ENCODE assay signal across 15 mouse cellular contexts in the genomic region with DNA sequence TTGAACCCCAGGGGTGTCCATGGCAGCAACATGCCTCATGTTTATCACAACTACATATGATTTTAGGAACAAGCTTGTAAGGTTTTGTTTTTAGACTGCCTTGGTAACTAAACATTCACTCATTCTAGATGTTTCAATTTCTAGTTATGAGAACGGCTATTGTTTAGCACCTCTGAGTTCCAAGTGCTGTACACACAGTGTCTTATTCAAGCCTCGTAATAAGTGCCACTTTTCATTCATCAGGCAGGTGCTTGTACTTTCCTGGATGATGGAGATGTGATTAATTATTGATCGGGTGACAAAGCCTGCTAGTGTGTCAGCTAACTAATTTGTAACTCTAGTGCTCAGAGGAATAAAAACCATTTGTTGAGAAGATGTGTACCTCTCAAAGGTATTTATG.
DNase-seq lines count a peak whose midpoint lies in the region; ATAC-seq and TF ChIP-seq lines count a peak whose summit lies in the region.
"Had no signal": no experiment of that assay in that cellular context is flagged by ENCODE, and none has a peak within 500 bp of the region (broad histone marks: within the 10 kb centered on the region; RNA-seq: fewer than 3 reads in every experiment).

No protein-coding gene starts in this region.

- no peak for TF ChIP-seq POLR2A in brain, embryonic 14.5 days (IDR thresholded peaks at IDR 0.05; ENCODE audit: borderline replicate concordance, extremely low read depth, insufficient read depth, insufficient read length, poor library complexity, severe bottlenecking)

- no peak for TF ChIP-seq CTCF in midbrain, postnatal 0 days (IDR thresholded peaks at IDR 0.05)
- no peak for TF ChIP-seq CTCF in brain, embryonic 14.5 days (IDR thresholded peaks at IDR 0.05; ENCODE audit: borderline replicate concordance, extremely low read depth, insufficient read depth, insufficient read length)

- no peak overlapping the region for H3K4me2 ChIP-seq in hindbrain, embryonic 16.5 days (ENCODE audit: low read length)
- no peak overlapping the region for H3K4me2 ChIP-seq in hindbrain, embryonic 14.5 days (replicated peaks)
- H3K4me2 ChIP-seq in midbrain, postnatal 0 days (ENCODE audit: low read depth, low read length, poor library complexity, severe bottlenecking) = no peak overlapping the region
- H3K4me2 ChIP-seq: embryonic facial prominence, embryonic 12.5 days; heart, embryonic 13.5 days had no signal

- H3K27me3 ChIP-seq in hindbrain, embryonic 16.5 days (replicated peaks; ENCODE audit: control insufficient read depth, insufficient read depth, low read length) = no peaks in the 10 kb centered on the region
- H3K27me3 ChIP-seq in hindbrain, embryonic 14.5 days (ENCODE audit: control insufficient read depth, insufficient read depth, low read length) = no peaks in the 10 kb centered on the region
- H3K27me3 ChIP-seq in midbrain, embryonic 10.5 days (ENCODE audit: low read depth, poor library complexity, severe bottlenecking) = no peaks in the 10 kb centered on the region
- no peaks in the 10 kb centered on the region for H3K27me3 ChIP-seq in midbrain, postnatal 0 days (ENCODE audit: insufficient read depth, low read length)
- H3K27me3 ChIP-seq: embryonic facial prominence, embryonic 12.5 days; heart, embryonic 13.5 days had no signal

- no peaks in the 10 kb centered on the region for H3K4me1 ChIP-seq in hindbrain, embryonic 16.5 days (ENCODE audit: control insufficient read depth, insufficient read depth, low read depth, low read length)
- no peaks in the 10 kb centered on the region for H3K4me1 ChIP-seq in hindbrain, embryonic 14.5 days (replicated peaks; ENCODE audit: control insufficient read depth, insufficient read depth, low read length)
- H3K4me1 ChIP-seq in midbrain, embryonic 10.5 days = peaks cover 16% of the 10 kb centered on the region
- no peaks in the 10 kb centered on the region for H3K4me1 ChIP-seq in midbrain, postnatal 0 days (ENCODE audit: insufficient read depth, low read length)
- H3K4me1 ChIP-seq: embryonic facial prominence, embryonic 12.5 days; heart, embryonic 13.5 days had no signal

- no peak for DNase-seq in hindbrain, embryonic 14.5 days (ENCODE audit: low spot score)
- no peak for DNase-seq in midbrain, embryonic 10.5 days (ENCODE audit: low spot score)
- no peak for DNase-seq in midbrain, postnatal 0 days (ENCODE audit: low spot score)
- DNase-seq in Muller cell, postnatal 12 days (ENCODE audit: inconsistent ontology term) = peak; percentile 29
- peak; percentile 39 for DNase-seq in brain, embryonic 14.5 days (ENCODE audit: low read depth)
- no peak for DNase-seq in adrenal gland, postnatal 4 days (ENCODE audit: low spot score in 2 of 2)
- DNase-seq: cerebellum, adult 11-12 months; cerebellum, adult 9-10 months; gastrocnemius, postnatal 36 days; heart, adult 11 months; heart, postnatal 36 days had no signal

- no peaks in the 10 kb centered on the region for H3K9me3 ChIP-seq in hindbrain, embryonic 16.5 days (ENCODE audit: control insufficient read depth, low read length)
- no peaks in the 10 kb centered on the region for H3K9me3 ChIP-seq in hindbrain, embryonic 14.5 days (ENCODE audit: control insufficient read depth, low read length)
- H3K9me3 ChIP-seq in midbrain, embryonic 10.5 days (replicated peaks) = no peaks in the 10 kb centered on the region
- H3K9me3 ChIP-seq in midbrain, postnatal 0 days (ENCODE audit: low read length) = no peaks in the 10 kb centered on the region
- H3K9me3 ChIP-seq: embryonic facial prominence, embryonic 12.5 days; heart, embryonic 13.5 days had no signal

- H3K9ac ChIP-seq in hindbrain, embryonic 16.5 days (ENCODE audit: low read depth, low read length) = no peak overlapping the region
- no peak overlapping the region for H3K9ac ChIP-seq in hindbrain, embryonic 14.5 days
- H3K9ac ChIP-seq in midbrain, postnatal 0 days (replicated peaks; ENCODE audit: low read length, poor library complexity, severe bottlenecking) = no peak overlapping the region
- H3K9ac ChIP-seq: embryonic facial prominence, embryonic 12.5 days; heart, embryonic 13.5 days had no signal

- 0 out of 2 replicates have a peak, but pooled peaks have one; percentile 45 for ATAC-seq in hindbrain, embryonic 16.5 days
- ATAC-seq in hindbrain, embryonic 14.5 days (ENCODE audit: low FRiP score) = no peak
- ATAC-seq in midbrain, postnatal 0 days (ENCODE audit: low FRiP score) = no peak

- no peak overlapping the region for H3K4me3 ChIP-seq in hindbrain, embryonic 16.5 days (ENCODE audit: low read length)
- H3K4me3 ChIP-seq in hindbrain, embryonic 14.5 days (replicated peaks; ENCODE audit: low read length) = no peak overlapping the region
- H3K4me3 ChIP-seq in midbrain, embryonic 10.5 days = no peak overlapping the region
- no peak overlapping the region for H3K4me3 ChIP-seq in midbrain, postnatal 0 days (ENCODE audit: low read depth, low read length)
- H3K4me3 ChIP-seq: embryonic facial prominence, embryonic 12.5 days; heart, embryonic 13.5 days had no signal

- WGBS in hindbrain, embryonic 16.5 days = 64% methylated on average over 3 of the region's 3 CpGs
- WGBS in hindbrain, embryonic 14.5 days = 68% methylated on average over 3 of the region's 3 CpGs
- 77% methylated on average over 3 of the region's 3 CpGs for WGBS in midbrain, embryonic 10.5 days
- 64% methylated on average over 3 of the region's 3 CpGs for WGBS in midbrain, postnatal 0 days

- H3K27ac ChIP-seq in hindbrain, embryonic 16.5 days (ENCODE audit: low read depth, low read length) = no peak overlapping the region
- no peak overlapping the region for H3K27ac ChIP-seq in hindbrain, embryonic 14.5 days
- H3K27ac ChIP-seq in midbrain, embryonic 10.5 days (replicated peaks) = peak overlapping the region; percentile 38; the same call in 1 of the 2 replicates
- H3K27ac ChIP-seq in midbrain, postnatal 0 days (ENCODE audit: low read depth, low read length) = no peak overlapping the region
- H3K27ac ChIP-seq: embryonic facial prominence, embryonic 12.5 days; heart, embryonic 13.5 days; hindbrain, postnatal 0 days had no signal

- no peaks in the 10 kb centered on the region for H3K36me3 ChIP-seq in hindbrain, embryonic 16.5 days (ENCODE audit: control insufficient read depth, insufficient read depth, low read length)
- H3K36me3 ChIP-seq in hindbrain, embryonic 14.5 days (replicated peaks; ENCODE audit: control insufficient read depth, insufficient read depth) = no peaks in the 10 kb centered on the region
- H3K36me3 ChIP-seq in midbrain, embryonic 10.5 days = no peaks in the 10 kb centered on the region
- H3K36me3 ChIP-seq in midbrain, postnatal 0 days (ENCODE audit: insufficient read depth, low read length) = no peaks in the 10 kb centered on the region
- H3K36me3 ChIP-seq: embryonic facial prominence, embryonic 12.5 days; heart, embryonic 13.5 days had no signal

Comparison
In these comparisons a context has a peak if more than half of its experiments do, and no peak if none do; other contexts are left out.
1. DNase-seq: peak in Muller cell, postnatal 12 days (single experiment) and brain, embryonic 14.5 days (single experiment); none in hindbrain, embryonic 14.5 days (single experiment), midbrain, embryonic 10.5 days (single experiment), midbrain, postnatal 0 days (single experiment) and adrenal gland, postnatal 4 days (0 of 2).